Mouse (Mus musculus): Measurements from ENCODE around the gene Vim.

DNA sequence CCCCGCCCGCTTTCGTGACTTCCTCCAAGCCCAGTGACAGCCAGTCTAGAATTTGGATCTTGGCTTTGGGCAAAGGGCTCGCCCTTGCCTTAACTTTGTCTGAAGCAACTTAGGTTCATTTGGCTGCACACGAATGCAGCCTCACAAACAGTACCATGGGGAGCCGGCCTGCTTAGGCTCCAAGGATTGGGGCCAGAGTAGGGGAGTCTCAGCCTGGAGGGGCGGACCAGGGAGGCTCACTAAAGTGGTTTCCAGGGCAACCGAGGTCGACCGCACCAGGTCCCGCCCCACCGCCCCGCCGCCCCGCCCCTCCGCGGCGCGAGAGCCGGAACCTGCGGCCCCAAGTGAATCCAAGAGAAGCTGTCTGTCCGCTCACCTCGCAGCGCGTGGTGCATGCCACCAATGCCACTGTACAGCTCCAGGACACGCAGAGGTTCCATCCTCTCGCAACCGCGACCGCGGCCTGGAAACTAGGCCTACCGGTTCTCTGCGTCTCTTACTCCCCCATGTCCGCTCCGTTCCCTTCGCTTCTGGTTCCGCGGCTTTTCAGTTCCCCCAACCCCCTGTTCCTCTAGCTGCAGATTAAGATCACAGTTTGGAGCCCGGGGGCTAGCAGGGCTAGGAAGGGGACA lies 29.4 kb upstream of the Vim start, which contains the start of gene Trdmt1:
- no peak for TF ChIP-seq GATA1 (IDR thresholded peaks at IDR 0.05; ENCODE audit: low read length)
- TF ChIP-seq TAL1 (IDR thresholded peaks at IDR 0.05; ENCODE audit: low read length): no peak
